Mouse (Mus musculus) liver, adult 2 months (tissue): ENCODE results near the gene Mrps26. TPM values are rescaled to one million over a fixed set of nuclear protein-coding genes. Genes with fewer than 3 reads are reported as not detected.

ENCODE experiments used
- DNase-seq: peaks from one replicate; pipeline ENCODE4 v3.0.0-alpha.2; 2011; ENCODE audit warnings: low read depth, low spot score; ENCODE audit errors: extremely low read depth
- H3K27ac ChIP-seq: fragments of 200-500 bp; replicated peaks from 2 replicates; pipeline ENCODE4 v1.5.1; 2012; ENCODE audit warnings: low read depth, mild to moderate bottlenecking, control low read depth, inconsistent platforms, low read length; ENCODE audit not compliant: insufficient read depth
- H3K27me3 ChIP-seq: fragments of 200-500 bp; 2 replicates; pipeline ENCODE4 v1.6.1; 2012; ENCODE audit warnings: mild to moderate bottlenecking, moderate library complexity, low read length, inconsistent platforms; ENCODE audit not compliant: control insufficient read depth, insufficient read depth
- H3K36me3 ChIP-seq: fragments of 200-500 bp; 2 replicates; pipeline ENCODE4 v1.6.1; 2012; ENCODE audit warnings: low read length, inconsistent platforms; ENCODE audit not compliant: control insufficient read depth, insufficient read depth
- H3K4me1 ChIP-seq: fragments of 200-500 bp; 2 replicates; pipeline ENCODE4 v1.6.1; 2011; ENCODE audit warnings: low read length; ENCODE audit not compliant: control insufficient read depth, insufficient read depth
- H3K4me3 ChIP-seq: fragments of 200-500 bp; 2 replicates; pipeline ENCODE4 v1.5.1; 2011; ENCODE audit warnings: low read depth, mild to moderate bottlenecking, control low read depth, low read length, moderate library complexity; ENCODE audit not compliant: insufficient read depth
- H3K79me2 ChIP-seq: fragments of 200-500 bp; 2 replicates; pipeline ENCODE4 v1.6.1; 2012; ENCODE audit warnings: inconsistent platforms, mild to moderate bottlenecking, low read length, moderate library complexity; ENCODE audit not compliant: control insufficient read depth, insufficient read depth
- H3K9ac ChIP-seq: fragments of 200-500 bp; 2 replicates; pipeline ENCODE4 v1.6.1; 2012; ENCODE audit warnings: low read depth, mild to moderate bottlenecking, control low read depth, inconsistent platforms, low read length
- CTCF ChIP-seq: fragments of 200-500 bp; IDR thresholded peaks from 2 replicates; pipeline ENCODE4 v1.5.1; 2011; ENCODE audit warnings: low read depth, low read length, control low read depth
- POLR2A ChIP-seq: fragments of 200-500 bp; IDR thresholded peaks from 2 replicates; pipeline ENCODE4 v1.6.1; 2011; ENCODE audit warnings: low read length, control low read depth; ENCODE audit not compliant: insufficient read depth; ENCODE audit errors: extremely low read depth
- WGBS: fragments of 180-500 bp; shearing (Covaris S2); methylation state at CpG from one replicate; pipeline ENCODE4 v1.1.7; 2018; 5-methylcytosine and 5-hydroxymethylcytosine counted together
- polyA plus RNA-seq: library from polyadenylated mRNA; depleted of rRNA; stranded (reverse); fragments of >200 nt; gene quantifications from 2 replicates; pipeline ENCODE4 v1.2.3, GENCODE M21; 2012
- total RNA-seq: library from RNA; depleted of rRNA; stranded (reverse); fragments of >200 nt; gene quantifications from 2 replicates; pipeline ENCODE4 v1.2.3, GENCODE M21; 2014

Mrps26 gene
- total and polyA plus RNA-seq, 2 experiments, result 10.9 to 38.4 TPM

- Histone ChIP-seq H3K79me2 (no peaks in the 10 kb centered on the region), H3K4me1 (no peaks in the 10 kb centered on the region), H3K27me3 (no peaks in the 10 kb centered on the region), H3K36me3 (peaks cover 43% of the 10 kb centered on the region), H3K4me3 (no peak overlapping the region), H3K27ac (no peak overlapping the region), H3K9ac (no peak overlapping the region)
- DNase-seq, result no peak
- WGBS, result 90% methylated on average over 9 of the region's 9 CpGs
- no peak for TF ChIP-seq POLR2A
- TF ChIP-seq CTCF, result no peak
Measured at GRCm38 (mm10) chr2:130540266-130540665, 23.3 kb upstream of the Mrps26 start.

- H3K27me3 ChIP-seq, result no peaks in the 10 kb centered on the region
- H3K36me3 ChIP-seq, result peaks cover 54% of the 10 kb centered on the region
Measured at GRCm38 (mm10) chr2:130546957-130547356, 16.6 kb upstream of the Mrps26 start.

GRCm38 (mm10) chr2:130554841-130555240 is 8.7 kb upstream of the Mrps26 start:
- 97% methylated on average over 7 of the region's 7 CpGs for WGBS
- no peak for TF ChIP-seq CTCF
- no peak for TF ChIP-seq POLR2A
- no peaks in the 10 kb centered on the region for H3K27me3 ChIP-seq

More at GRCm38 (mm10) chr2:130546957-130547356, 16.6 kb upstream of the Mrps26 start:
- TF ChIP-seq CTCF, result no peak
- TF ChIP-seq POLR2A, result no peak
- H3K27ac ChIP-seq, result no peak overlapping the region
- H3K9ac ChIP-seq, result no peak overlapping the region
- no peaks in the 10 kb centered on the region for H3K79me2 ChIP-seq
- 84% methylated on average over 8 of the region's 8 CpGs for WGBS
- DNase-seq, result no peak
- H3K4me3 ChIP-seq, result no peak overlapping the region
- no peaks in the 10 kb centered on the region for H3K4me1 ChIP-seq

GRCm38 (mm10) chr2:130556292-130556691 is 7.2 kb upstream of the Mrps26 start:
- peaks cover 11% of the 10 kb centered on the region; the same call in 1 of the 2 replicates for H3K36me3 ChIP-seq
- TF ChIP-seq CTCF (no peak), POLR2A (no peak)
- H3K79me2 ChIP-seq, result no peaks in the 10 kb centered on the region
- H3K27me3 ChIP-seq, result no peaks in the 10 kb centered on the region
- no peak overlapping the region for H3K4me3 ChIP-seq
- H3K27ac ChIP-seq, result no peak overlapping the region
- WGBS, result 78% methylated on average over 1 of the region's 1 CpGs
- DNase-seq, result no peak
- H3K9ac ChIP-seq, result no peak overlapping the region
- no peaks in the 10 kb centered on the region for H3K4me1 ChIP-seq

More at GRCm38 (mm10) chr2:130554841-130555240, 8.7 kb upstream of the Mrps26 start:
- H3K27ac ChIP-seq, result no peak overlapping the region
- no peaks in the 10 kb centered on the region for H3K79me2 ChIP-seq
- DNase-seq, result no peak
- H3K9ac ChIP-seq, result no peak overlapping the region
- H3K36me3 ChIP-seq, result peaks cover 23% of the 10 kb centered on the region
- no peaks in the 10 kb centered on the region for H3K4me1 ChIP-seq
- no peak overlapping the region for H3K4me3 ChIP-seq

GRCm38 (mm10) chr2:130557462-130557861 is 6.1 kb upstream of the Mrps26 start:
- Histone ChIP-seq H3K36me3 (peaks cover 7% of the 10 kb centered on the region; the same call in 1 of the 2 replicates), H3K9ac (no peak overlapping the region), H3K4me1 (no peaks in the 10 kb centered on the region), H3K27me3 (no peaks in the 10 kb centered on the region), H3K27ac (no peak overlapping the region), H3K4me3 (no peak overlapping the region), H3K79me2 (no peaks in the 10 kb centered on the region)
- no peak for DNase-seq
- TF ChIP-seq CTCF (no peak), POLR2A (no peak)
- 100% methylated on average over 2 of the region's 2 CpGs for WGBS

- H3K4me1 ChIP-seq, result 0 out of 2 replicates have a peak, but pooled peaks cover 3% of the 10 kb centered on the region
- H3K79me2 ChIP-seq, result no peaks in the 10 kb centered on the region
- 91% methylated on average over 2 of the region's 2 CpGs for WGBS
- H3K9ac ChIP-seq, result no peak overlapping the region
- H3K27ac ChIP-seq, result no peak overlapping the region
- H3K36me3 ChIP-seq, result peaks cover 2% of the 10 kb centered on the region; the same call in 1 of the 2 replicates
- DNase-seq, result no peak
- no peaks in the 10 kb centered on the region for H3K27me3 ChIP-seq
- TF ChIP-seq CTCF, result no peak
- no peak for TF ChIP-seq POLR2A
- no peak overlapping the region for H3K4me3 ChIP-seq
Measured at GRCm38 (mm10) chr2:130558015-130558414, 5.5 kb upstream of the Mrps26 start.
